Mouse (Mus musculus): ENCODE results near the gene Ublcp1.

DNA sequence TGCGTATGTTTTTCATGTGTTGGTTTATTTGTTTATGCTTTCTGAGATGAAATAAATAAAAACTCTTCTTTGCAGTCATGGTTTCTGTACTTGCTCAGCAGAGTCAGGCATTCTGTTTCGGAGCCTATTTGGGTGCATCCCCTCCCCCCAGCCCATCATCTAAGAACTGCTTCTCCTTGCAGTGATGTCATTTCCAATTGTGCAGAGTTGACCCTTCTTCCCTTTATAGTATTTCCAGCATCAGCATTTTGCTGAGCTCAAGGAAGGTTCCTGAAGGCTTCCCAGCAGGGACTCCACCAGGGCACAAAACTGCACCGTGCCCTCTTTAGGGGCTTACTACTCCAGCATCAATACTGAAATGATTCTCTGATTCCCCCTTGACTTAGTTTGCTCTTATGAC lies 55.7 kb downstream of the Ublcp1 start:
- TF ChIP-seq CTCF (conservative IDR thresholded peaks at IDR 0.05; ENCODE audit: low read length) (no peak), NANOG (IDR thresholded peaks at IDR 0.05; ENCODE audit: borderline replicate concordance, low read length) (no peak), POU5F1 (IDR thresholded peaks at IDR 0.05; ENCODE audit: borderline replicate concordance, low read length) (no peak)

All from E14TG2a.4 (cell line).